Mouse (Mus musculus) heart, embryonic 11.5 days (tissue): ENCODE measurements around the gene Myo1e. TPM values are rescaled to one million over a fixed set of nuclear protein-coding genes. Genes with fewer than 3 reads are reported as not detected.

Source experiments
- ATAC-seq: fragments of 200-750 bp; cut with Nextera tagmentation; replicated peaks from 2 replicates; pipeline ENCODE4 v1.8.0; 2017; ENCODE audit warnings: moderate library complexity; ENCODE audit not compliant: insufficient number of reproducible peaks, low FRiP score, low TSS enrichment
- H3K27ac ChIP-seq: fragments of 300-500 bp; sonication (generic); 2 replicates; pipeline ENCODE4 v1.5.1; 2014; ENCODE audit warnings: mild to moderate bottlenecking, low read depth, low read length
- H3K27me3 ChIP-seq: fragments of 300-500 bp; sonication (generic); 2 replicates; pipeline ENCODE4 v1.6.1; 2014; ENCODE audit warnings: mild to moderate bottlenecking, low read length, mixed read lengths; ENCODE audit not compliant: control insufficient read depth, insufficient read depth
- H3K36me3 ChIP-seq: fragments of 300-500 bp; sonication (generic); 2 replicates; pipeline ENCODE4 v1.6.1; 2014; ENCODE audit warnings: mild to moderate bottlenecking, low read length, moderate library complexity, mixed read lengths; ENCODE audit not compliant: control insufficient read depth, insufficient read depth
- H3K4me1 ChIP-seq: fragments of 300-500 bp; sonication (generic); 2 replicates; pipeline ENCODE4 v1.6.1; 2014; ENCODE audit warnings: low read length; ENCODE audit not compliant: control insufficient read depth, insufficient read depth
- H3K4me2 ChIP-seq: fragments of 300-500 bp; sonication (generic); 2 replicates; pipeline ENCODE4 v1.6.1; 2014; ENCODE audit warnings: mild to moderate bottlenecking, moderate library complexity
- H3K4me3 ChIP-seq: fragments of 300-500 bp; sonication (generic); 2 replicates; pipeline ENCODE4 v1.5.1; 2014; ENCODE audit warnings: low read depth, low read length
- H3K9ac ChIP-seq: fragments of 300-500 bp; sonication (generic); 2 replicates; pipeline ENCODE4 v1.6.1; 2014; ENCODE audit warnings: mild to moderate bottlenecking, low read depth, low read length, moderate library complexity
- H3K9me3 ChIP-seq: fragments of 300-500 bp; sonication (generic); replicated peaks from 2 replicates; pipeline ENCODE4 v1.6.1; 2016; ENCODE audit warnings: low read length; ENCODE audit not compliant: control insufficient read depth
- WGBS: fragments of 180-500 bp; shearing (Covaris S2); extraction: QIAGEN DNeasy Blood & Tissue Kit; methylation state at CpG from one replicate; pipeline ENCODE4 v1.1.7; 2014; ENCODE audit not compliant: insufficient replicate concordance; 5-methylcytosine and 5-hydroxymethylcytosine counted together
- polyA plus RNA-seq: library from polyadenylated mRNA; unstranded; fragments of >200 nt; fragmentation: Nextera tagmentation; extraction: Ambion mirVana; gene quantifications from 2 replicates; pipeline ENCODE4 v1.2.1, GENCODE M21; 2014

Gene Myo1e
- polyA plus RNA-seq, 1 experiment from 2014 or later: 11.2 TPM

DNA sequence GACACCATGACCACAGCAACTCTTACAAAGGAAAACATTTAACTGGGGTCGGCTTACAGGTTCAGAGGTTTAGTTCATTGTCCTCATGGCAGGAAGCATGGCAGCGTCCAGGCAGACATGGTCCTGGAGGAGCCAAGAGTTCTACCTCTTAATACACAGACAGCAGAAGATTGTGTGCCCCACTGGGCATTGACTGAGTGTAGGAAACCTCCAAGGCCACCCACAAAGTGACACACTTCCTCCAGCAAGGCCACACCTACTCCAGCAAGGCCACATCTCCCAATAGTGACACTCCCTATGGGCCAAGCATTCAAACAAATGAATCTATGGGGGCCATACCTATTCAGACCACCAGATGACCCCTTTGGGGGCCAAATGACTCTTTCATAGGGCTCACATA lies 188.9 kb downstream of the Myo1e start:
- Histone ChIP-seq H3K36me3 (peaks cover 8% of the 10 kb centered on the region), H3K4me2 (no peak overlapping the region), H3K9ac (no peak overlapping the region), H3K27ac (no peak overlapping the region), H3K9me3 (no peaks in the 10 kb centered on the region), H3K27me3 (no peaks in the 10 kb centered on the region), H3K4me1 (no peaks in the 10 kb centered on the region), H3K4me3 (no peak overlapping the region)
- no peak for ATAC-seq
- 86% methylated on average over 2 of the region's 2 CpGs for WGBS

DNA sequence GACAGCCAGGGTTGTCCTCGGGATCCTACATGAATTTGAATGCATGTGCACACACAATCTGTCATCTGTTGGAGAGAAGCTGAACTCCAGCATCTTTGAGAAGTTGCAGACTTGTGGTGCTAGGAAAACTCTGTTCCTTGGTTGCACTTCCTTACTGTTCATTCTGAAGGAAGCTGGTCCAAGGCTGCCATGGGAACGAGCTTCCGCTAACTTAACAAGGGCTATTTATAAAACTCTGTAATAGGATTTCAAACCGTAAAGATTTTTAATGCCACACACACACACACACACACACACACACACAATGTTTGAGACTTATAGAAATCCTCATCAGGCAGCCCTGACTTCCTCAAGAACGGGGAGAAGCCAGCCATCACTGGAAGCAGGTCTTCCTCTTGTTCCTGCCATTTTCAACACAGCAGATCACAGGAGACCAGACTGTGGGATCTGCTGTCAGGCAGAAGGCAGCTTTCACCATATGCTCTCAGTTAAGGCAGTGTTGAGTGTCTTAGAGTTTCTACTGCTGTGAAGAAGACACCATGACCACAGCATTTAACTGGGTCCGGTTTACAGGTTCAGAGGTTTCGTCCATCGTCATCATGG lies 194.9 kb downstream of the Myo1e start:
- no peak for ATAC-seq
- no peak overlapping the region for H3K27ac ChIP-seq
- no peak overlapping the region for H3K9ac ChIP-seq
- WGBS: 86% methylated on average over 8 of the region's 8 CpGs
- H3K27me3 ChIP-seq: no peaks in the 10 kb centered on the region
- H3K4me2 ChIP-seq: no peak overlapping the region
- H3K4me3 ChIP-seq: no peak overlapping the region
- H3K9me3 ChIP-seq: no peaks in the 10 kb centered on the region
- peaks cover 3% of the 10 kb centered on the region; the same call in 1 of the 2 replicates for H3K36me3 ChIP-seq
- no peaks in the 10 kb centered on the region for H3K4me1 ChIP-seq

DNA sequence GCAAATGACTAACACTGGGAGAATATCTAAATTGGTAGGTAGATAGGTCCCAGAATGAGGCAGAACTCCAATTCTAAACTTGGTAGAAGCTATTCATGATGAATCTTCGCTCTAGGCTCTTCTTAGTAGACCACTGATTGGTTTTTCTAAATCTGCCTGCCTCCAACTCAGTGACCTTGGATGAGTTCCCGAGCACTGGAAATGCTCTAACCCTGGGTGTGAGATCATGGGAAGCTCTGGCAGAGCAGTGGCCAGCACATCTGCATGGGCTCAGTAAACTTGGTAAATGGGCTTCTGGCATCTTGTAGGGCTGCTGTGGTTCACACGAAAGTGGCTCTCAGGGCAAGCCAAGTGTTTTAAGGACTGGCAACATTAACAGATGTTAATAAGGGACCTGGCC lies 199.4 kb downstream of the Myo1e start:
- Histone ChIP-seq H3K9ac (no peak overlapping the region), H3K4me3 (no peak overlapping the region), H3K27me3 (no peaks in the 10 kb centered on the region), H3K4me1 (no peaks in the 10 kb centered on the region), H3K4me2 (no peak overlapping the region), H3K27ac (no peak overlapping the region), H3K9me3 (no peaks in the 10 kb centered on the region), H3K36me3 (peaks cover 35% of the 10 kb centered on the region)
- no peak for ATAC-seq
- 87% methylated on average over 3 of the region's 3 CpGs for WGBS

- Histone ChIP-seq H3K27me3 (no peaks in the 10 kb centered on the region), H3K4me3 (no peak overlapping the region), H3K4me1 (no peaks in the 10 kb centered on the region), H3K27ac (no peak overlapping the region), H3K9me3 (no peaks in the 10 kb centered on the region), H3K9ac (no peak overlapping the region), H3K36me3 (peaks cover 51% of the 10 kb centered on the region), H3K4me2 (no peak overlapping the region)
- WGBS: 87% methylated on average over 3 of the region's 3 CpGs
- no peak for ATAC-seq
These were observed 201.6 kb downstream of the Myo1e start for GRCm38 (mm10) chr9:70408791-70409190.

- peaks cover 58% of the 10 kb centered on the region for H3K36me3 ChIP-seq
These were observed 202.6 kb downstream of the Myo1e start for GRCm38 (mm10) chr9:70409743-70410142.

GRCm38 (mm10) chr9:70410668-70411067 lies 203.5 kb downstream of the Myo1e start:
- no peak for ATAC-seq
- WGBS: 80% methylated on average over 11 of the region's 11 CpGs

More at GRCm38 (mm10) chr9:70409743-70410142, 202.6 kb downstream of the Myo1e start:
- no peak for ATAC-seq
- Histone ChIP-seq H3K4me2 (no peak overlapping the region), H3K9ac (no peak overlapping the region), H3K4me3 (no peak overlapping the region), H3K9me3 (no peaks in the 10 kb centered on the region), H3K4me1 (no peaks in the 10 kb centered on the region), H3K27me3 (no peaks in the 10 kb centered on the region), H3K27ac (no peak overlapping the region)
- WGBS: 95% methylated on average over 8 of the region's 8 CpGs

DNA sequence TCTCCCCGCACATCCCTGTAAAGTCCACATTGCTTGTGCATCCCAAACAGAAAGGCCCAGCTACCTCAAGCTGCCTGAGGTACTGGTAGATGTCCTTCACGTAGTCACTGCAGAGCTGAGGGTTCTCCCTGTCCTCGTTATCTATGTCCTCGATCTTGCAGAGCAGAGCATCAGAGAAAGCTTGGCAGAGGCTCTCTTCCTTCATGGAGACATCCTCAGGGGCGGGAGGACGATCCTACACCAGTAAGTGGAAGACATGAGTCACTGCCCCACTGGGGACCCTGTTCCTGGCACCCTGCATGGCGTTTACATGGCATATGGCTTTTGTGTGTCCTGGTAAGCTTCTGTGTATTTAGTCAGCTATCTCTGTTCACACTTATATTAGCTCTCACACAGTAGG lies 205.9 kb downstream of the Myo1e start:
- Histone ChIP-seq H3K27me3 (no peaks in the 10 kb centered on the region), H3K9me3 (no peaks in the 10 kb centered on the region), H3K4me1 (no peaks in the 10 kb centered on the region), H3K27ac (no peak overlapping the region), H3K4me2 (no peak overlapping the region), H3K4me3 (no peak overlapping the region), H3K9ac (no peak overlapping the region), H3K36me3 (peaks cover 63% of the 10 kb centered on the region)
- WGBS: 91% methylated on average over 7 of the region's 7 CpGs
- no peak for ATAC-seq

More at GRCm38 (mm10) chr9:70410668-70411067, 203.5 kb downstream of the Myo1e start:
- H3K27ac ChIP-seq: no peak overlapping the region
- no peaks in the 10 kb centered on the region for H3K27me3 ChIP-seq
- H3K4me3 ChIP-seq: no peak overlapping the region
- no peaks in the 10 kb centered on the region for H3K4me1 ChIP-seq
- H3K9ac ChIP-seq: no peak overlapping the region
- H3K4me2 ChIP-seq: no peak overlapping the region
- no peaks in the 10 kb centered on the region for H3K9me3 ChIP-seq
- H3K36me3 ChIP-seq: peaks cover 58% of the 10 kb centered on the region

DNA sequence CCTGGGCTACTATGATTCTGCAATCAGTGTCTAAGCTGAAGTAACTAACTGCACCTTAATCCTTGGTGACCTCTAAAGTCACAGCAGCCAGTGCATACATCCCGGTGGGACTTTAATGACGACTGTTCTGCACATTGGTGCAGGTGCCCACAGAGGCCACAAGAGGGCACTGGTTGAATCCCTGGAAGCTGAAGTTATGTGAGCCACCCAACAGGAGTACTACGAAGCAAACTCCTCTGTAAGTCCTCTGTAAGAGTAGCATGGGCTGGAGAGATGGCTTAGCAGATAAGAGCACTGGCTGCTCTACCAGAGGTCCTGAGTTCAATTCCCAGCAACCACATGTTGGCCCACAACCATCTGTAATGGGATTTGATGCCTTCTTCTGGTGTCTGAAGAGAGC lies 209.3 kb downstream of the Myo1e start:
- no peak for ATAC-seq
- H3K4me2 ChIP-seq: no peak overlapping the region
- H3K27ac ChIP-seq: no peak overlapping the region
- peaks cover 44% of the 10 kb centered on the region for H3K36me3 ChIP-seq
- no peak overlapping the region for H3K9ac ChIP-seq
- H3K27me3 ChIP-seq: no peaks in the 10 kb centered on the region
- no peaks in the 10 kb centered on the region for H3K4me1 ChIP-seq
- H3K9me3 ChIP-seq: no peaks in the 10 kb centered on the region
- WGBS: 86% methylated on average over 3 of the region's 3 CpGs
- H3K4me3 ChIP-seq: no peak overlapping the region
